Mouse (Mus musculus) lung, postnatal 14 days (tissue): ENCODE measurements at regions not wholly inside any gene's neighbourhood (a gene's known extent, or its start where the extent isn't known, plus 50 kb on each side); places are given as distances from the start of the nearest gene placed in this dataset.

Source experiments
- DNase-seq: peaks from one replicate; pipeline ENCODE4 v3.0.0; 2021

- no peak for DNase-seq
Measured at GRCm38 (mm10) chr4:64200808-64201190, 154.0 kb upstream of the Tnc start.

GRCm38 (mm10) chr4:64200151-64200807 lies 153.5 kb upstream of the Tnc start:
- DNase-seq = peak; percentile 24

DNA sequence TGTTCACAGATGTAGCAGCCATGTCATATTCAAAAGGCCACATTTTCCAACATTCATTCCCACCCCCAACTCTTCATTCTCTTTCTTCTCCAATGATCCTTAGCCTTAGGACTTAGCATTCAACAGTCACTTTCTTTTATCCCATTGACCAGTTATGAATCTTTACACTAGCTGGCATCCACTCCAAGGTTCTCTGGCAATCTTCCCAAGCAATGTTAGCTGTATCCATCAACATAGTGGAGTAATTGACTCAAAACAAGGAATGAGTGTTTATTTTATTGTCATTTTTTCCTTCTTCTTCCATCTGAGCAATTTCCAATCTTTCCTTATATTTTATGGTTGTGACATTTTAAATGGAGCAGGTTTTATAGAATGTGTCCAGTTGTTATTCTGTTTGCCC lies 138.2 kb upstream of the Tnc start:
- no peak for DNase-seq

DNA sequence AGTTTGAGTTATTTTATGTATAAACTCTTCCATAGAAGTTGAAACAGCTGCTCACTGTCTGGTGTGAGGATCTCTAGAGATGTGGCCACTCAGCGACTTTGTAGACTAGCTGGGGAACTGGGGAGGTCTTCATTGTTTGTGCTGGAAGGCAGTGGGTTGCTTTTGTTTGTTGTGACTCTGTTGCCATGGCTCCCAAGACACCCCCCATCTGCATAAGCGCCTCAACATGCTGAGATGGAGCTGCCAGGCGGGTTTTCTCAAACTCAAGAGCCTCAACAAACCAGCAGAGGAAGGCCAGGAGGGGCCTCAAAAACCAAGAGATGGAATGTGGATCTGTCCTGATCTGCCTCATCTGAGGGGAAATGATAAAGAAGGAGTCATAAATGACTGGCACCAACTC lies 129.1 kb upstream of the Tnc start:
- peak; percentile 10 for DNase-seq

DNA sequence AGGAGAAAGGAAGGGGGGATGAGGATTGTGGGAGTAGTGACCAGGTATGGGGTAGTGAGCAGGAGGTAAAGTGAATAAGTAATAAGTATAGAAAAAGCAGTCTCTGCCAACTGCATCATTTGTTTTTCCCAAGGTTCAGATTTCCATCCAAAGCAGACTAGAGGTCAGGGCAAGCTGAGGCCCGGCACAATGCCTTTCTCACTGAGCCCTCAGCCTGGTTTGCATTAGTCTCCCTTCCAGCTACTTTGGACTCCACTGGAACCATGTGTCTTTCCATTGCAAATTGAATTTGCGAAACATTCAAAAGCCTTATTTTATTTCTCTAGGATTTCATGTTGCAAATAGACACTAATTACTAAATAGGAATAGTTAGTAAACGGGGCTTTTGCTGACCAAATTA lies 124.7 kb upstream of the Tnc start:
- no peak for DNase-seq

- peak; percentile 48 for DNase-seq
Measured at GRCm38 (mm10) chr4:64148989-64149463, 102.2 kb upstream of the Tnc start.

- no peak for DNase-seq
Measured at GRCm38 (mm10) chr4:64145924-64146323, 99.1 kb upstream of the Tnc start.

- DNase-seq = no peak
Measured at GRCm38 (mm10) chr4:64142963-64143362, 96.1 kb upstream of the Tnc start.

DNA sequence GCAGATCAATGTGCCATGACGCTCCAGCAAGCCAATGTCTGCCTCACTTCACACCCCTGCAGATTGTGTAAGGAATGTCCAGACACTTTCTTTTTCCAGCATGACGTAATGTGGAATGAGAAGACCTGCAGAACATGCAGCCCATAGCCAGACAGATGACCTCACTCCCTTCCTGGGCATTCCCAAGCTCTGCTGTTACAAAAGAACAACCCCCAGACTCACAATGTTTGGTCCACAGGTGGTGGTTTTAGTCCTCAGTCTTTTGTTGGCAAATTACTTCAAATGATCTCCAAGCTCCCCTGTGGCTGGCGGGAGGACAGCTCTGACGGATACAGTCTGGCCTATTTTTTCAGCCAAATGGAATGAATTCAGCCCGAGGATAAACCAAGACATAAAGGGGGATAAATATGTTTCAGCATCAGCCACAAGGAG lies 95.6 kb upstream of the Tnc start:
- peak; percentile 7 for DNase-seq

GRCm38 (mm10) chr4:64139836-64140235 lies 93.0 kb upstream of the Tnc start:
- no peak for DNase-seq

GRCm38 (mm10) chr4:64135036-64135435 lies 88.2 kb upstream of the Tnc start:
- no peak for DNase-seq

DNA sequence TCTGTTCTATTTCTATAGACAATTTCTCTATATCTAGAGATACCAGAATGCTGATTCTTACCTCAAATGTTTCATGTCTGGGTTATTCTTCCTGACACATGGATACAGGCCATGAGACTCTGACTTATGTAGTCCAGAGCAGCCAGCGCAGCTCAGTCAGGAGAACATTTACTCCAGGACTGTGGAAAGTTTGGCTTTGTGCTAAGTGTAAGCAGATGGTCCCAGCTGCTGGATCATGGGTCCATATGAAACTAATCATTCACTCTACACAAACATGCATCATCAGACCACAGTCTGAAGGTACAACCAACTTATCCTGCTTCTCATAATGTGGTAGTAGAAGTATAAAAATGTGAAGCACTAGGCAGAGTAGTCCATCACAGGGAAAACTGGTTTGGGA lies 82.5 kb upstream of the Tnc start:
- DNase-seq = peak; percentile 50

- DNase-seq = no peak
Measured at GRCm38 (mm10) chr4:64124387-64125088, 77.7 kb upstream of the Tnc start.

DNA sequence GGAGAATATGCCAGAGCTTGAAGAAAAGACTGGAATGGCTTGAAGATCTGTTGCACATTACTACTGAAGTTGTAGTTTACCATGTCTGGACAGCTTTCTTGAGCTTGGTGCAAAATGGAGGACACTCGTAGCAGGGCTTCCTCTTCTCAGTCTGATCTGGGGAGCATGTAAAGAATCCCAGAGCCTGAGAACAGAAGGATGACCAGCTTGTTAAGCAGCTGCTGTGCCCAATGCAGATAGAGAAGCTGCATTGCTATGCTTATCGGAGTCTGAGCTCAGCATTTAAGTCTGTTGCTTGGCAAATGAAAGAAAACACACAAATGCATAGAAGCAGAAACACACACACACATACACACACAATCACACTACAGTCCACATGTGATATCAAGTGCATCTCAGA lies 76.9 kb upstream of the Tnc start:
- DNase-seq = no peak

DNA sequence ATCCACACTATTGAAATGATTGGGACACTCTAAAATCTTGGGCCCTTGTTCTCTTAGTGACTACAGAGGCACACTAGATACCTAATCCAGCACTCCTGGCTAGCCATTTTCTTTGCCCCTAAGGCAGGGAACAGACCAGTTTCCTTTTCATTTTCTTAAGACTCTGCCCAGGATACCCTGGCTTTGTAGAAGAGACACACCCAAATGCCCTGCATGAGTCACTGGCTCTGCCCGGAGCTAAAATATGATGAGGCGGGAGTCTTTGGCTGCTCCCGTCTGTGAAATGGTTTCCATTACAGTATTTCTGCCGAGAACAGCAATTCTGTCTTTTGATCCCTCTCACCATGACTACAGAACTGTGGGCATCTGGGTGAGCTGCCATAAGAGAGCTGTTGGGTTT lies 51.4 kb upstream of the Tnc start:
- DNase-seq = no peak
